Mouse (Mus musculus) ES-E14 (cell line): Measurements from ENCODE around the gene Atp11c. TPM values are rescaled to one million over a fixed set of nuclear protein-coding genes. Genes with fewer than 3 reads are reported as not detected.
A peak's percentile ranks its signal among the peaks of the same experiment; 100 is the strongest.

Experiments used
- DNase-seq: peaks from one replicate; pipeline ENCODE4 v3.0.0-alpha.2; 2013; ENCODE audit warnings: low read depth, low spot score
- H3K27ac ChIP-seq: 2 replicates; pipeline ENCODE4 v1.5.1; 2012; ENCODE audit warnings: low read depth, mild to moderate bottlenecking, low read length, moderate library complexity, mixed read lengths; ENCODE audit not compliant: poor library complexity, insufficient read depth, severe bottlenecking
- H3K36me3 ChIP-seq: 2 replicates; pipeline ENCODE4 v1.6.1; 2012; ENCODE audit warnings: mild to moderate bottlenecking, low read length, moderate library complexity, mixed read lengths; ENCODE audit not compliant: control insufficient read depth, poor library complexity, insufficient read depth, severe bottlenecking
- H3K4me1 ChIP-seq, 2 experiments: fragments of 150-350 bp in 1 of 2; sonication (generic) in 1 of 2; 2 replicates each; pipeline ENCODE4 v1.6.1; 2012; ENCODE audit warnings: low read length in 2 of 2, mild to moderate bottlenecking in 1 of 2, mixed read lengths in 1 of 2; ENCODE audit not compliant: control insufficient read depth in 2 of 2, insufficient read depth in 2 of 2, poor library complexity in 1 of 2
- H3K4me3 ChIP-seq, 2 experiments: fragments of 150-350 bp in 1 of 2; sonication (generic) in 1 of 2; 2 replicates each; pipeline ENCODE4 v1.5.1; 2012; ENCODE audit warnings: low read length in 2 of 2, low read depth in 1 of 2, mild to moderate bottlenecking in 1 of 2, mixed read lengths in 1 of 2; ENCODE audit not compliant: insufficient read depth in 1 of 2, poor library complexity in 1 of 2, severe bottlenecking in 1 of 2
- H3K9ac ChIP-seq: 2 replicates; pipeline ENCODE4 v1.6.1; 2012; ENCODE audit warnings: low read depth, mild to moderate bottlenecking, low read length, mixed read lengths; ENCODE audit not compliant: poor library complexity, insufficient read depth, severe bottlenecking
- H3K9me3 ChIP-seq: fragments of 150-350 bp; sonication (generic); 2 replicates; pipeline ENCODE4 v1.6.1; 2012; ENCODE audit warnings: low read depth, mild to moderate bottlenecking, low read length; ENCODE audit not compliant: control insufficient read depth, insufficient read depth
- CHD2 ChIP-seq: IDR thresholded peaks from 2 replicates; pipeline ENCODE4 v1.6.1; 2014; ENCODE audit warnings: mild to moderate bottlenecking, low read depth, low read length, inconsistent platforms
- HCFC1 ChIP-seq: IDR thresholded peaks from 2 replicates; pipeline ENCODE4 v1.6.1; 2012; ENCODE audit warnings: low read length, inconsistent platforms, borderline replicate concordance; ENCODE audit not compliant: insufficient read depth
- MAFK ChIP-seq: IDR thresholded peaks from 2 replicates; pipeline ENCODE4 v1.6.1; 2014; ENCODE audit warnings: mild to moderate bottlenecking, low read depth, low read length, inconsistent platforms; ENCODE audit not compliant: insufficient read depth
- ZC3H11A ChIP-seq: IDR thresholded peaks from 2 replicates; pipeline ENCODE4 v1.6.1; 2012; ENCODE audit warnings: low read depth, mild to moderate bottlenecking, inconsistent platforms, low read length, borderline replicate concordance
- ZNF384 ChIP-seq: IDR thresholded peaks from 2 replicates; pipeline ENCODE4 v1.6.1; 2012; ENCODE audit warnings: low read depth, low read length, inconsistent platforms
- in situ Hi-C, 2 experiments: fragments of 600-800 bp; cut with MboI; formaldehyde crosslinking; loops; one replicate each; pipeline ENCODE4 v1.15.1; 2025; ENCODE audit warnings: low sequenced_read_pairs in 2 of 2, inconsistent platforms in 1 of 2; ENCODE audit not compliant: unreplicated experiment in 2 of 2
- total RNA-seq: library from RNA; depleted of rRNA; stranded (reverse); fragments of 300-350 nt; gene quantifications from 2 replicates; pipeline ENCODE4 v1.2.3, GENCODE M21; 2012; rRNA removed

Gene Atp11c
- total RNA-seq = 11.8 and 12.4 TPM in 2 replicates

- Histone ChIP-seq H3K4me3 (no peak within 1 kb of the TSS), H3K9ac (no peak within 1 kb of the TSS), H3K4me1 (no peaks in the 10 kb centered on the region), H3K9me3 (no peaks in the 10 kb centered on the region), H3K27ac (no peak within 1 kb of the TSS), H3K36me3 (no peaks in the 10 kb centered on the region)
- no peak for DNase-seq
- in situ Hi-C loops = no loop called here
- no peak for TF ChIP-seq HCFC1
- no peak for TF ChIP-seq CHD2
- TF ChIP-seq MAFK = no peak
- TF ChIP-seq ZNF384 = no peak
- no peak for TF ChIP-seq ZC3H11A
These were observed at the start of gene Atp11c for GRCm38 (mm10) chrX:60592598-60592997. Atp11c (minus strand) TSS chrX:60592698.

- Histone ChIP-seq H3K4me1 (no peaks in the 10 kb centered on the region), H3K27ac (no peak overlapping the region), H3K9me3 (no peaks in the 10 kb centered on the region), H3K9ac (no peak overlapping the region), H3K36me3 (no peaks in the 10 kb centered on the region), H3K4me3 (no peak overlapping the region)
- TF ChIP-seq MAFK (no peak), ZC3H11A (no peak), ZNF384 (no peak), CHD2 (no peak), HCFC1 (no peak)
- in situ Hi-C loops = no loop called here
- DNase-seq = peak; percentile 25
These were observed 16.7 kb upstream of the Atp11c start for GRCm38 (mm10) chrX:60609202-60609601.

- Histone ChIP-seq H3K27ac (no peak overlapping the region), H3K36me3 (no peaks in the 10 kb centered on the region), H3K4me1 (no peaks in the 10 kb centered on the region), H3K4me3 (no peak overlapping the region), H3K9me3 (no peaks in the 10 kb centered on the region), H3K9ac (no peak overlapping the region)
- in situ Hi-C loops = no loop called here
- TF ChIP-seq MAFK (no peak), ZNF384 (no peak), ZC3H11A (no peak), CHD2 (no peak), HCFC1 (no peak)
- DNase-seq = no peak
These were observed 22.0 kb downstream of the Atp11c start for GRCm38 (mm10) chrX:60570539-60570938.

- H3K9ac ChIP-seq = no peak overlapping the region
- DNase-seq = no peak
- in situ Hi-C loops = no loop called here
- no peaks in the 10 kb centered on the region for H3K36me3 ChIP-seq
- no peak overlapping the region for H3K4me3 ChIP-seq
- no peaks in the 10 kb centered on the region for H3K9me3 ChIP-seq
- H3K27ac ChIP-seq = no peak overlapping the region
- TF ChIP-seq HCFC1 = no peak
- TF ChIP-seq CHD2 = no peak
- H3K4me1 ChIP-seq = no peaks in the 10 kb centered on the region
These were observed 23.5 kb downstream of the Atp11c start for GRCm38 (mm10) chrX:60569047-60569446.

GRCm38 (mm10) chrX:60555242-60555641 is 37.3 kb downstream of the Atp11c start:
- in situ Hi-C loops = no loop called here
- H3K9me3 ChIP-seq = no peaks in the 10 kb centered on the region
- no peaks in the 10 kb centered on the region for H3K36me3 ChIP-seq
- DNase-seq = no peak
- H3K9ac ChIP-seq = no peak overlapping the region
- H3K27ac ChIP-seq = no peak overlapping the region
- H3K4me1 ChIP-seq = no peaks in the 10 kb centered on the region
- TF ChIP-seq ZC3H11A = no peak
- TF ChIP-seq CHD2 = no peak
- TF ChIP-seq ZNF384 = no peak
- no peak for TF ChIP-seq MAFK
- no peak for TF ChIP-seq HCFC1
- no peak overlapping the region for H3K4me3 ChIP-seq
